Mouse (Mus musculus): ENCODE measurements around the gene Olfr1046.
"Not testable (repeated sequence)": the region's sequence is repeated elsewhere in the genome, so short reads cannot be mapped to it uniquely, and the experiment has no call there.

The Olfr1046 gene

GRCm38 (mm10) chr2:86219214-86219613 lies at the start of gene Olfr1046:
Gene Olfr1046 (minus strand): TSS chr2:86219314.
- DNase-seq (ENCODE audit: low spot score), result no peak

GRCm38 (mm10) chr2:86258228-86258627 lies 39.1 kb upstream of the Olfr1046 start, which contains the start of gene Olfr1049:
Gene Olfr1049 (minus strand): TSS chr2:86258328.
- not testable (repeated sequence) for DNase-seq (ENCODE audit: low spot score)

- no peak for DNase-seq (ENCODE audit: low spot score)
These were observed 21.1 kb upstream of the Olfr1046 start, which contains the start of gene Olfr1048 for GRCm38 (mm10) chr2:86240189-86240588. Gene Olfr1048 (minus strand): TSS chr2:86240289.

- no peak for DNase-seq (ENCODE audit: low spot score)
These were observed 12.2 kb upstream of the Olfr1046 start, which contains the start of gene Olfr1047 for GRCm38 (mm10) chr2:86231301-86231700. Gene Olfr1047 (minus strand): TSS chr2:86231401.

GRCm38 (mm10) chr2:86202909-86203308 lies 16.2 kb downstream of the Olfr1046 start, which contains the start of gene Olfr1045:
Gene Olfr1045 (minus strand): TSS chr2:86203009.
- DNase-seq (ENCODE audit: low spot score), result no peak

- no peak for DNase-seq (ENCODE audit: low spot score)
These were observed 23.3 kb downstream of the Olfr1046 start for GRCm38 (mm10) chr2:86195863-86196262.

GRCm38 (mm10) chr2:86185583-86185982 lies 33.5 kb downstream of the Olfr1046 start, which contains the start of gene Olfr52:
Gene Olfr52 (minus strand): TSS chr2:86185683.
- DNase-seq (ENCODE audit: low spot score), result no peak

- no peak for DNase-seq (ENCODE audit: low spot score)
These were observed 39.2 kb downstream of the Olfr1046 start for GRCm38 (mm10) chr2:86179950-86180349.

- DNase-seq (ENCODE audit: low spot score), result no peak
These were observed 41.4 kb downstream of the Olfr1046 start, which contains the start of gene Olfr1044 for GRCm38 (mm10) chr2:86177720-86178119. Gene Olfr1044 (minus strand): TSS chr2:86177820.

- not testable (repeated sequence) for DNase-seq (ENCODE audit: low spot score)
These were observed 43.7 kb downstream of the Olfr1046 start for GRCm38 (mm10) chr2:86175422-86175821.

- no peak for DNase-seq (ENCODE audit: low spot score)
These were observed 51.7 kb downstream of the Olfr1046 start, which contains the start of gene Olfr1043 for GRCm38 (mm10) chr2:86167422-86167821. Gene Olfr1043 (minus strand): TSS chr2:86167522.
